ENCODE assay signal across 7 mouse cellular contexts in the genomic region with DNA sequence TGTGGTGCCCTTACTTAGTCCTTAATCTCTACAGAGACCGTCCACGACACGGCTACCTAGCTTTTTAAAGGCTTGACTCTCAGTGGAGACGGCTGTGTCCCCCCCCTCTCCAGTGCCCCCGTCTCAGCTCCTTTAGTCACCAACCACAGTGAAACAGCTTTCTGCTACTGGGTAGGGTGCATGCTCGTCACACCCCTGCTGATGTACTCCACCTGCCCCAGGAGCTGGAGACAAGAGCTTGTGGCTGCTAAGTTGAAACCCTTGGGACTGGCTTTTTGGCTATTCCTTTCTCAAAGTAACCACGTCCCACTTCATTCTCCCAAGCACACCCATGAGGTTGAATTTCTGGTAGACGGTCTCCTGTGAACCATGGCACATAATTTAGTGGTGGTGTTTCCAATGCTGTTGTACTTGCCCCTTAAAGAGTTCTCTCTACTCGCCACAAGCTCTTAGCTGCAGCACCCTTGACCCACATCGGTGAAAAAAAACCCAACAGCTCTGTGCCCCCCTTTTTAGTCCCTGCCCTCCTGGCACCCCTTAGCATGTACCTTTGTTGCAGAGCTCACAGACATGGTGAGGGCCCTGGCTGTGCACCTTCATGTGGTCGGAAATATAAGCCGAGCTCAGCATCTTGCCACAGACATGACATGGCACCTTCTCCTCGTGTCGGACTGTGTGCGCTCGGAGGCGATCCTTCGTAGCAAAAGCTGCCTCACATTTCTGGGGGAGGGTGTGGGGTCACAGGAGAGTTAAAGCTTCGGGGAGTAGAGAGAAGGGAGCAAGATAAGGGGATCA. TPM values are rescaled to one million over a fixed set of nuclear protein-coding genes. Genes with fewer than 3 reads are reported as not detected.
DNase-seq lines count a peak whose midpoint lies in the region; ATAC-seq lines count a peak whose summit lies in the region.

No protein-coding gene starts in this region.

- no peaks in the 10 kb centered on the region for H3K27me3 ChIP-seq in megakaryocyte, embryonic 14.5 days (replicated peaks)
- H3K27me3 ChIP-seq in embryonic facial prominence, embryonic 15.5 days = no peaks in the 10 kb centered on the region
- no peaks in the 10 kb centered on the region for H3K27me3 ChIP-seq in intestine, embryonic 14.5 days (replicated peaks; ENCODE audit: control insufficient read depth, insufficient read depth, low read length)
- H3K27me3 ChIP-seq in neural tube, embryonic 11.5 days (ENCODE audit: control insufficient read depth, insufficient read depth, low read length) = no peaks in the 10 kb centered on the region

- 19% methylated on average over 19 of the region's 19 CpGs for WGBS in embryonic facial prominence, embryonic 15.5 days
- 22% methylated on average over 19 of the region's 19 CpGs for WGBS in intestine, embryonic 14.5 days
- WGBS in neural tube, embryonic 11.5 days = 43% methylated on average over 19 of the region's 19 CpGs

- peak overlapping the region; percentile 98; the same call in 1 of the 2 replicates for H3K27ac ChIP-seq in embryonic facial prominence, embryonic 15.5 days (replicated peaks)
- H3K27ac ChIP-seq in intestine, embryonic 14.5 days (ENCODE audit: low read depth) = peak overlapping the region; percentile 98
- peak overlapping the region; percentile 99; the same call in 1 of the 2 replicates for H3K27ac ChIP-seq in neural tube, embryonic 11.5 days (ENCODE audit: low read depth, low read length)

- no peaks in the 10 kb centered on the region for H3K9me3 ChIP-seq in megakaryocyte, embryonic 14.5 days
- no peaks in the 10 kb centered on the region for H3K9me3 ChIP-seq in embryonic facial prominence, embryonic 15.5 days (replicated peaks)
- no peaks in the 10 kb centered on the region for H3K9me3 ChIP-seq in intestine, embryonic 14.5 days (ENCODE audit: control insufficient read depth, low read length)
- no peaks in the 10 kb centered on the region for H3K9me3 ChIP-seq in neural tube, embryonic 11.5 days (ENCODE audit: control insufficient read depth, low read length)

- H3K4me2 ChIP-seq in embryonic facial prominence, embryonic 15.5 days (replicated peaks) = peak overlapping the region; percentile 70
- peak overlapping the region; percentile 99 for H3K4me2 ChIP-seq in intestine, embryonic 14.5 days (ENCODE audit: low read length)
- H3K4me2 ChIP-seq in neural tube, embryonic 11.5 days (ENCODE audit: low read depth) = peak overlapping the region; percentile 98

- intact Hi-C loops in left cerebral cortex, postnatal 25 days (cut with DNase I) = no loop called here

- no peak for ATAC-seq in megakaryocyte, adult 5-6 weeks (ENCODE audit: poor library complexity, severe bottlenecking)
- ATAC-seq in embryonic facial prominence, embryonic 15.5 days (ENCODE audit: insufficient number of reproducible peaks, low FRiP score, low TSS enrichment, low read depth) = no peak
- no peak for ATAC-seq in intestine, embryonic 14.5 days (replicated peaks; ENCODE audit: low FRiP score, low TSS enrichment, low read depth)
- no peak for ATAC-seq in neural tube, embryonic 11.5 days (ENCODE audit: insufficient read depth, low FRiP score, low TSS enrichment)

- H3K4me1 ChIP-seq in megakaryocyte, embryonic 14.5 days = peaks cover 76% of the 10 kb centered on the region
- H3K4me1 ChIP-seq in embryonic facial prominence, embryonic 15.5 days = peaks cover 67% of the 10 kb centered on the region
- peaks cover 46% of the 10 kb centered on the region for H3K4me1 ChIP-seq in intestine, embryonic 14.5 days (replicated peaks; ENCODE audit: control insufficient read depth, insufficient read depth, low read length)
- peaks cover 44% of the 10 kb centered on the region for H3K4me1 ChIP-seq in neural tube, embryonic 11.5 days (ENCODE audit: control insufficient read depth, insufficient read depth, low read length)

- peak overlapping the region; percentile 96 for H3K4me3 ChIP-seq in megakaryocyte, embryonic 14.5 days (replicated peaks)
- H3K4me3 ChIP-seq in embryonic facial prominence, embryonic 15.5 days (replicated peaks) = peak overlapping the region; percentile 85
- peak overlapping the region; percentile 91 for H3K4me3 ChIP-seq in intestine, embryonic 14.5 days (ENCODE audit: low read depth, low read length)
- peak overlapping the region; percentile 99 for H3K4me3 ChIP-seq in neural tube, embryonic 11.5 days (ENCODE audit: low read depth, low read length)

- peaks cover 60% of the 10 kb centered on the region for H3K36me3 ChIP-seq in megakaryocyte, embryonic 14.5 days (replicated peaks; ENCODE audit: low read length)
- peaks cover 25% of the 10 kb centered on the region for H3K36me3 ChIP-seq in embryonic facial prominence, embryonic 15.5 days
- H3K36me3 ChIP-seq in intestine, embryonic 14.5 days (ENCODE audit: control insufficient read depth, insufficient read depth, low read length) = peaks cover 39% of the 10 kb centered on the region
- peaks cover 12% of the 10 kb centered on the region for H3K36me3 ChIP-seq in neural tube, embryonic 11.5 days (ENCODE audit: control insufficient read depth, insufficient read depth, low read length)

- peak; percentile 53 for DNase-seq in intestine, embryonic 14.5 days (ENCODE audit: low spot score)
- no peak for DNase-seq in neural tube, embryonic 11.5 days (ENCODE audit: low spot score)
- DNase-seq in left cerebral cortex, postnatal 25 days (ENCODE audit: low spot score in 2 of 2) = no peak
- DNase-seq in right cerebral cortex, postnatal 25 days = no peak

- peak overlapping the region; percentile 96 for H3K9ac ChIP-seq in embryonic facial prominence, embryonic 15.5 days
- peak overlapping the region; percentile 98 for H3K9ac ChIP-seq in intestine, embryonic 14.5 days (ENCODE audit: low read length)
- peak overlapping the region; percentile 99 for H3K9ac ChIP-seq in neural tube, embryonic 11.5 days (ENCODE audit: low read length)

RNA-seq across cellular contexts. Expression of a gene that starts 2.7 kb away (rescaled TPM):
- polyA plus RNA-seq in megakaryocyte, embryonic 14.5 days (2012; ENCODE audit: insufficient read depth, low replicate concordance) = 324 and 1,017 TPM in 2 replicates
- 79.8 and 80.9 TPM in 2 replicates for total RNA-seq in megakaryocyte, adult 5-6 weeks (2015)
- 44.4 and 45.1 TPM in 2 replicates for total RNA-seq in megakaryocyte, adult 5-6 weeks (2017)
- 75.2 and 79.8 TPM in 2 replicates for polyA plus RNA-seq in embryonic facial prominence, embryonic 15.5 days (2015; fragmentation: Nextera tagmentation; extraction: Ambion mirVana)
- polyA plus RNA-seq in intestine, embryonic 14.5 days (2014; fragmentation: Nextera tagmentation; extraction: Ambion mirVana) = 55.1 and 61.9 TPM in 2 replicates
- polyA plus RNA-seq in neural tube, embryonic 11.5 days (2014; fragmentation: Nextera tagmentation; extraction: Ambion mirVana) = 90.8 and 94.5 TPM in 2 replicates
- total RNA-seq in left cerebral cortex, postnatal 25 days (2021) = 100 to 1,000 TPM; 241 to 243 TPM

RNA-seq across cellular contexts. Expression of a gene that starts 3.1 kb away (rescaled TPM):
- polyA plus RNA-seq in megakaryocyte, embryonic 14.5 days (2012; ENCODE audit: insufficient read depth, low replicate concordance) = 0.68 and 3.9 TPM in 2 replicates
- total RNA-seq in megakaryocyte, adult 5-6 weeks (2015) = 0.20 and 1.8 TPM in 2 replicates
- 2.4 and 3.0 TPM in 2 replicates for total RNA-seq in megakaryocyte, adult 5-6 weeks (2017)
- polyA plus RNA-seq in embryonic facial prominence, embryonic 15.5 days (2015; fragmentation: Nextera tagmentation; extraction: Ambion mirVana) = 18.9 and 21.9 TPM in 2 replicates
- 9.2 and 9.5 TPM in 2 replicates for polyA plus RNA-seq in intestine, embryonic 14.5 days (2014; fragmentation: Nextera tagmentation; extraction: Ambion mirVana)
- 6.2 and 6.9 TPM in 2 replicates for polyA plus RNA-seq in neural tube, embryonic 11.5 days (2014; fragmentation: Nextera tagmentation; extraction: Ambion mirVana)
- total RNA-seq in left cerebral cortex, postnatal 25 days (2021) = 100 to 1,000 TPM; 191 to 195 TPM

RNA-seq across cellular contexts. Expression of a gene that starts 3.2 kb away (rescaled TPM):
- polyA plus RNA-seq in megakaryocyte, embryonic 14.5 days (2012; ENCODE audit: insufficient read depth, low replicate concordance) = 164 and 252 TPM in 2 replicates
- total RNA-seq in megakaryocyte, adult 5-6 weeks (2015) = 15.4 TPM in 1 of 2 replicates, not detected in the other
- total RNA-seq in megakaryocyte, adult 5-6 weeks (2017) = 45.4 TPM in 1 of 2 replicates, not detected in the other
- 55.0 and 78.2 TPM in 2 replicates for polyA plus RNA-seq in embryonic facial prominence, embryonic 15.5 days (2015; fragmentation: Nextera tagmentation; extraction: Ambion mirVana)
- polyA plus RNA-seq in intestine, embryonic 14.5 days (2014; fragmentation: Nextera tagmentation; extraction: Ambion mirVana) = 41.8 and 46.3 TPM in 2 replicates
- 14.3 and 19.4 TPM in 2 replicates for polyA plus RNA-seq in neural tube, embryonic 11.5 days (2014; fragmentation: Nextera tagmentation; extraction: Ambion mirVana)
- 10 to 100 TPM; 39.2 to 43.8 TPM for total RNA-seq in left cerebral cortex, postnatal 25 days (2021)

RNA-seq across cellular contexts. Expression of a gene that starts 6.9 kb away (rescaled TPM):
- 15.8 and 94.8 TPM in 2 replicates for polyA plus RNA-seq in megakaryocyte, embryonic 14.5 days (2012; ENCODE audit: insufficient read depth, low replicate concordance)
- total RNA-seq in megakaryocyte, adult 5-6 weeks (2015) = 40.7 and 62.5 TPM in 2 replicates
- total RNA-seq in megakaryocyte, adult 5-6 weeks (2017) = 25.5 and 67.0 TPM in 2 replicates
- 40.9 and 73.0 TPM in 2 replicates for polyA plus RNA-seq in embryonic facial prominence, embryonic 15.5 days (2015; fragmentation: Nextera tagmentation; extraction: Ambion mirVana)
- 43.9 and 47.7 TPM in 2 replicates for polyA plus RNA-seq in intestine, embryonic 14.5 days (2014; fragmentation: Nextera tagmentation; extraction: Ambion mirVana)
- polyA plus RNA-seq in neural tube, embryonic 11.5 days (2014; fragmentation: Nextera tagmentation; extraction: Ambion mirVana) = 99.6 and 105 TPM in 2 replicates
- total RNA-seq in left cerebral cortex, postnatal 25 days (2021) = 10 to 100 TPM; 22.5 to 23.9 TPM

RNA-seq across cellular contexts. Expression of a gene that starts 7.8 kb away (rescaled TPM):
- 4.2 TPM in 1 of 2 replicates, not detected in the other for polyA plus RNA-seq in megakaryocyte, embryonic 14.5 days (2012; ENCODE audit: insufficient read depth, low replicate concordance)
- 0.54 and 1.6 TPM in 2 replicates for total RNA-seq in megakaryocyte, adult 5-6 weeks (2015)
- not detected in 2 replicates for total RNA-seq in megakaryocyte, adult 5-6 weeks (2017)
- polyA plus RNA-seq in embryonic facial prominence, embryonic 15.5 days (2015; fragmentation: Nextera tagmentation; extraction: Ambion mirVana) = 0.33 and 0.43 TPM in 2 replicates
- 0.45 and 0.86 TPM in 2 replicates for polyA plus RNA-seq in intestine, embryonic 14.5 days (2014; fragmentation: Nextera tagmentation; extraction: Ambion mirVana)
- polyA plus RNA-seq in neural tube, embryonic 11.5 days (2014; fragmentation: Nextera tagmentation; extraction: Ambion mirVana) = 1.1 TPM in 1 of 2 replicates, not detected in the other
- total RNA-seq in left cerebral cortex, postnatal 25 days (2021) = 1 to 10 TPM in 1 of 2 experiments, under 1 TPM in 1; 0.66 to 2.3 TPM
